Mouse (Mus musculus): Measurements from ENCODE around the gene Atg2b. TPM values are rescaled to one million over a fixed set of nuclear protein-coding genes. Genes with fewer than 3 reads are reported as not detected.

Gene Atg2b
- total RNA-seq (2021), result 10 to 100 TPM; 19.8 to 20.4 TPM
- long read RNA-seq, experiment 1, full-length matches to known transcripts, result 1 of 7 reads
- long read RNA-seq, experiment 1, partial matches to known transcripts, result 5 of 7 reads
- long read RNA-seq, experiment 1, other reads (novel, unspliced or antisense), result 1 of 7 reads
- long read RNA-seq, experiment 2, partial matches to known transcripts, result 3 of 7 reads
- long read RNA-seq, experiment 2, other reads (novel, unspliced or antisense), result 3 of 7 reads

DNA sequence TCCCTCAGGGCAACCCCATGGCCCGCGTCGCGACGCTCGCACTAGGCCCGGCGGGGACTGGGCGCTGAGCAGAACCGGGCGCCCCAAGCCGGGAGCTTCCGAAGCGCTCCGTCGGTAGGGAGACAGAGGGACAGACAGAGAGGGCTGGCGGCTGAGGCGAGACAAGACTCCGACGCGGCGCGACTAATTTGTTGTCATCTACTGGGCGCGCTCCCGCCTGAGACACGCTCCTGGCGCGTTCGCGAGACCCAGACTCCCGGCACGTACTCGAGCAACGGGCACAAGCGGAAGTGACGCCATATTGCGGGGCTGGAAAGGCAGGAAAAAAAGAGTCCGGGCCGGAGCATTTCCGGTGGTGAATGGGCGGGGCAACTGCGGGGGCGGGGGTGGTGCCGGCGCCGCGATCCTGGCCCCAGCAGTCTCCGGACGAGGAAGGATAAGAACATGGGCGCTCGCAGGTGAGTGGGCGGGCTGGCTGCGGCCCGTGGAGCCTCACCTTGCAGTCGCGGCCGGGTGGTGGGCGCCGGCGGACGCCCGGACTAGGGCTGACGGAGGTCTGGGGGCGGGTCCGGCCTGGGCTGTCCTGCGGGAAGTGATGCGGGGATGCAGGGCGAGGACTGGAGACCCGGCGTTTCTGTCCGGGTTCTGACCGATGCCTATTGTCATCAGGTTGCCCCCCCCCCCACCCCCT is at the start of gene Atg2b:
Gene Atg2b (minus strand): TSS at position 211 of the 691 bp plus-strand sequence.
- peak; percentile 95 to 97 for DNase-seq
- intact Hi-C loops (cut with DNase I), result no loop called here

- DNase-seq, result no peak
These were observed 48.6 kb upstream of the Atg2b start for GRCm38 (mm10) chr12:105733370-105734159.

GRCm38 (mm10) chr12:105730851-105731460 is 45.9 kb upstream of the Atg2b start:
- intact Hi-C loops (cut with DNase I), result no loop called here

More at GRCm38 (mm10) chr12:105733370-105734159, 48.6 kb upstream of the Atg2b start:
- intact Hi-C loops (cut with DNase I), result no loop called here

DNA sequence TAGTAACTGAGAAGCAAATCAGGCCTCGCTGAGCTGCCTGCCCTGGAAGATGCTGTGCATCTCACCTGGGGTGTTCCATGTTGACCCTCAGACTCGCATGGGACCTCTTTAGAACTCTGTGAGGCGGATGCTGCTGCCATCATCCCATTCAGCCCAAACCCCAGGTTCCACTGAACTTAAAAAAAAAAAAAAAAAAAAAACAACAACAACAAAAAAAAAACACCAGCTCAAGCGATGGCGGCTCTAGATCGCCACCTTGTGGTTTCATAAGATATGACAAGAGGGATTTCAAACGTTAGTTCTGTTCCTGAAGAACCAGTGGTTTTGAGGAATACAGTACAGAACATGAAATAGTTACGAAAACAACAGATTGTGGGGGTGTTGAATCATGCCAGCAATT is 43.0 kb upstream of the Atg2b start:
- DNase-seq, result peak in 1 of 2 experiments; percentile 52
- intact Hi-C loops (cut with DNase I), result loop anchor here (10.0 kb wide), 2 partner anchors 93 to 293 kb away; no protein-coding TSS in a partner anchor

More at GRCm38 (mm10) chr12:105730851-105731460, 45.9 kb upstream of the Atg2b start:
- DNase-seq, result no peak

GRCm38 (mm10) chr12:105727268-105727667 is 42.3 kb upstream of the Atg2b start:
- intact Hi-C loops (cut with DNase I), result loop anchor here (10.0 kb wide), 2 partner anchors 92 to 292 kb away; no protein-coding TSS in a partner anchor
- DNase-seq, result no peak

GRCm38 (mm10) chr12:105725736-105726135 is 40.7 kb upstream of the Atg2b start:
- intact Hi-C loops (cut with DNase I), result loop anchor here (10.0 kb wide), 2 partner anchors 91 to 291 kb away; no protein-coding TSS in a partner anchor
- DNase-seq, result no peak

DNA sequence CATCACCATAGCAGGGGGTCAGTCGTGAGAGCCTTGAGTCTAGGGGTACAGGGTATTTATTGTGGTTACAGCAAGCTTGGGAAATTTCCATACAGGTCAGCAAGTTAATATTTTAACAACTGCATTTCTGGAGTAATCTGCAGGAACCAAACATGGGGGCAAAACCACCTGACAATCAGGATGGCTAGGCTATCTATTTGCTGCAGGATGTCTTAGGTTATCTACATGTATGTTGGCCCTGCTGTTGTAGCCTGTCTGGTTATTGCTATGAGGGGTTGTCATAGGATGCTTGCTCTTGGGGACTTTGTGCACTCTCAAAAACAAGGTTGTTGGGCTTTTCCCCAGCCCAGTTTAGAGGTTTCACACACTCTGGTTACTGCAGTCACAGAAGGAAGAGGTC is 39.6 kb upstream of the Atg2b start:
- DNase-seq, result no peak
- intact Hi-C loops (cut with DNase I), result loop anchor here (10.0 kb wide), 2 partner anchors 90 to 290 kb away; no protein-coding TSS in a partner anchor

- intact Hi-C loops (cut with DNase I), result loop anchor here (2.0 to 10.0 kb wide), 3 partner anchors 88 to 288 kb away; no protein-coding TSS in a partner anchor
- peak in 1 of 2 experiments; percentile 8 for DNase-seq
These were observed 37.6 kb upstream of the Atg2b start for GRCm38 (mm10) chr12:105722657-105723056.

DNA sequence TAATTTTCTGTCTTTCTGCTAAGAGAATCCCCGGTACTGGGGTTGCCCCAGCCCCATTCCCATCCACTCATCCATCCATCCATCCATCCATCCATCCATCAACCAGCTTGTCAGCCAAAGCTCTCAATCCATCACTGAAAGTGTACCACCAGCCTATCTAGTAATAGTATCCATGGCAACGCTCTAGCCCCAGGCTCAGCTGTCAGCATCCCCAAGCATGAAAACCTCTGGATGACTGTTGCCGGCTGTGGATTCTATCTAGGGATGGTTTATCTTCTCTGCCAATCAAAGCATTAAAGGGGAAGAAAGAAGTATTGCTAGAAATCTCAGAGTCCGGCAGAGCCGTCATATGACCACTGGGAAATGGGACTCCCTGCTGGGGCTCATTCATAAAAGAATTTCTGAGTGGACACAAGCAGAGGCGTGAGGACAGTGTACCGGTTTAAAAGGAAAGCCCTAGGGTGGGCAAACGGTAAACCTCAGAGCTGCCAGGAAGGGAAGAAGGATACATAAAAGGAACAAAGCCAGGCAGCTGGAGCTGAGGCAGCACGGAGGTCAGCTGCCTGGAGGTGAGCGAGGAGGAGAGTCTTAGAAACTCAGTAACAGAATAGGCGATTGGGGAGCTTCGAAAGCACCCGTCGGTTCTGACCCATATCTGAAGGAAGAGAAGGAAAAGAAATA is 36.6 kb upstream of the Atg2b start:
- intact Hi-C loops (cut with DNase I), result loop anchor here (2.0 to 10.0 kb wide), 3 partner anchors 87 to 287 kb away; no protein-coding TSS in a partner anchor
- no peak for DNase-seq

- no peak for DNase-seq
- intact Hi-C loops (cut with DNase I), result loop anchor here (10.0 kb wide), 2 partner anchors 85 to 285 kb away; no protein-coding TSS in a partner anchor
These were observed 35.2 kb upstream of the Atg2b start for GRCm38 (mm10) chr12:105720196-105720595.

DNA sequence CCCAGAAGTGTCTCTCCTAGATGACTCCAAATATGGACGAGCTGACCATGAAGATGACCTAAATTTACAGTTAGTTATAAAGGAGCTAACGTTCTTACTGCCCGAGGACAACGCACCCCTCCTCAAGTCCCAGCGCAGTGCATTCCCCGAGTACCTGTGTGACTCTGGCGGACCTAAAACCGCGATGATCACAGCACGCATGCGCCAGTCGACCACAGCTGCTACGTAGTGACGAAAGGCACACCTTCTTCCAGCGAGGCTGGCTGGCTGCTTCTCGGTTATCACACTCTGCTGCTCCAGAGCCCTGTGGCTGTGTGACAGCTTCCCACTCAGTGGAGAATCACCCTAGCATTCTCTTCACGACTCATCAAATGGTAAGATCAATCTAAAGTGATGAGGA is 33.6 kb upstream of the Atg2b start:
- intact Hi-C loops (cut with DNase I), result no loop called here
- peak; percentile 21 to 27 for DNase-seq

DNA sequence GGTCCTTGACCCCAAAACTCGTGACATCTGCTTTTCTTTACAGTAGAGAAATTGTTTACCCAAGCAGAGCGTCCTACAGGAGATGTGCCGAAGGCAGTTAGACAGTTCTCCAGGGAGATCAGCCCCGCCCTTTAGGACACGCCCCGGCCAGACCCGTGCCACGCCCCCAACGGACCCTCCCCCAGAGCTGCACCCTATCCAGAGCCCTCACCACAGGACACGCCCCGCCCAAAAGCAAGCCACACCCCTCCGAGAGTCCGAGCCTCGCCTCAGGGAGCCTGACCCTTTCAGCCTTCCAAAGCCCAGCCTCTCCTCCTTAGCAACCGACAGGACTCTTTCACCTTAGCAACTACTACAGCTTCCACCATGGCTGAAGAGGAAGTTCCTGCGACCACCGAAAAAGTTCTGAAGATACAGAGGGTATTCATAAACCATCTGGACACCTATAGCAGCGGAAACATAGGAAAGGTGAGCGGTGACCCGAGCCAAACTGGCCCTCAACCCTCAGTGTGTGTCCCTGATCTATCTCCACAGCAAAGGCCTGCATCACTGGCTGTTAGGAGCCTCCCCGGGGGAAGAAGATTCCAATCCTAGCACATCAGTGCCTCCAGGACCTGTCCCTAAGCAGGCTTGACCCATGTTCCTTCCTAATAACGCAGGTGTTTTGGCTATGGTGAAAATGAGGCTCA is 20.9 kb upstream of the Atg2b start, which contains the start of gene Ak7:
Gene Ak7 (plus strand): TSS at position 178 of the 689 bp plus-strand sequence.
- intact Hi-C loops (cut with DNase I), result no loop called here
- DNase-seq, result peak; percentile 43 to 54

DNA sequence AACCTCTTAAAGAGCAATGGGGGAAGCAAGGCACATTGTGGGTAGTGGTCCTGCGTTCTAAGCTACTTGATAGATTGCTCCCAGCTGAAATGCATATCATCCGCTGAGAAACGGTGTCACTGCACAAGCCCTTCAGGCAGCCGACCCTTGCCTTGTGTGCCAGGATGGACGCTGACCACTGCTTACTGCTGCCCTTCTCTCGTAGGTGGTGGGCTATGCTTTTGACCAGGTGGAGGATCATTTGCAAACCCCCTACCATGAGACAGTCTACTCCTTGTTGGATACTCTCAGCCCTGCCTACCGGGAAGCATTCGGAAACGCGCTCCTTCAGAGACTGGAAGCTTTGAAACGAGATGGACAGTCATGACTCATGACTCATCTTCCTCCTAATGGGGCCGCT is 15.4 kb upstream of the Atg2b start:
- DNase-seq, result no peak
- intact Hi-C loops (cut with DNase I), result no loop called here

- intact Hi-C loops (cut with DNase I), result no loop called here
- DNase-seq, result no peak
These were observed 12.2 kb upstream of the Atg2b start for GRCm38 (mm10) chr12:105697104-105697780.

GRCm38 (mm10) chr12:105695848-105696247 is 10.8 kb upstream of the Atg2b start:
- intact Hi-C loops (cut with DNase I), result no loop called here
- DNase-seq, result no peak

DNA sequence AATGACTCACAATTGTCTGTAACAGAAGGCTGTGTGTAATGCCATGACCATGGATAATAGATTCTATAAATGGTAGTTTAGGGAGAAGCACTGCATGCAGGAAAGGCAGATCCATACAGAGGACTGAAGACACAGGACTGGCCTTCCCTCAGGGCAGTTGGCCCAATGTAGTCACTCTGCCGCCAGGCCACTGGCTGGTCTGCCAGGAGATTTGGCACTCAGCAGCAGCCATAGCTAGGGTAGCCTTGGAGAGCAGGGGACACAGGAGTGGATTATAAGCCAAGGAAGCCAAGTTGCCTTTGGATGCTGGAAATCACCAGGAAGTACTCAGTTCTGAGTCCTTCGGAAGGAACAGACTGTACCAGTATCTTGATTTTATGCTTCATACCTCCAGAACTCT is 9.0 kb upstream of the Atg2b start:
- DNase-seq, result no peak
- intact Hi-C loops (cut with DNase I), result no loop called here

GRCm38 (mm10) chr12:105689435-105689834 is 4.4 kb upstream of the Atg2b start:
- DNase-seq, result no peak
- intact Hi-C loops (cut with DNase I), result no loop called here

- no peak for DNase-seq
- intact Hi-C loops (cut with DNase I), result no loop called here
These were observed 3.5 kb upstream of the Atg2b start for GRCm38 (mm10) chr12:105688546-105688945.
